Mouse (Mus musculus): ENCODE results near the gene Prickle1. TPM values are rescaled to one million over a fixed set of nuclear protein-coding genes. Genes with fewer than 3 reads are reported as not detected.

Prickle1 gene
- total RNA-seq, 2 experiments from 2014 or later = 15.4 to 45.7 TPM

Other genes with a start within 250 kb of the Prickle1 start
- gene Zcrb1, start 197.6 kb downstream of the Prickle1 start, total RNA-seq (2021) = 10 to 100 TPM; 77.8 to 85.7 TPM
- 10 to 100 TPM; 36.9 to 37.4 TPM for gene Pphln1, start 197.5 kb downstream of the Prickle1 start, total RNA-seq (2021)